Mouse (Mus musculus) lung, adult 2 months (tissue): ENCODE results near the gene Zcrb1.

Experiments
- CTCF ChIP-seq: fragments of 200-500 bp; IDR thresholded peaks from 2 replicates; pipeline ENCODE4 v1.5.1; 2011; ENCODE audit warnings: mild to moderate bottlenecking, low read length, control low read depth; ENCODE audit not compliant: insufficient read depth
- POLR2A ChIP-seq: fragments of 200-500 bp; IDR thresholded peaks from 2 replicates; pipeline ENCODE4 v1.6.1; 2011; ENCODE audit warnings: low read depth, mild to moderate bottlenecking, control low read depth, low read length, borderline replicate concordance; ENCODE audit errors: extremely low read depth

GRCm38 (mm10) chr15:93397826-93398698 lies at the start of gene Zcrb1, which contains the start of gene Pphln1:
- no peak for TF ChIP-seq CTCF
- TF ChIP-seq POLR2A: peak; percentile 57; the same call in 1 of the 2 replicates
